Mouse (Mus musculus) 416B (cell line): ENCODE results near the gene Ywhaq.

ENCODE experiments used
- DNase-seq: peaks from one replicate; pipeline ENCODE4 v3.0.0; 2011; ENCODE audit warnings: low read depth

The Ywhaq gene

DNA sequence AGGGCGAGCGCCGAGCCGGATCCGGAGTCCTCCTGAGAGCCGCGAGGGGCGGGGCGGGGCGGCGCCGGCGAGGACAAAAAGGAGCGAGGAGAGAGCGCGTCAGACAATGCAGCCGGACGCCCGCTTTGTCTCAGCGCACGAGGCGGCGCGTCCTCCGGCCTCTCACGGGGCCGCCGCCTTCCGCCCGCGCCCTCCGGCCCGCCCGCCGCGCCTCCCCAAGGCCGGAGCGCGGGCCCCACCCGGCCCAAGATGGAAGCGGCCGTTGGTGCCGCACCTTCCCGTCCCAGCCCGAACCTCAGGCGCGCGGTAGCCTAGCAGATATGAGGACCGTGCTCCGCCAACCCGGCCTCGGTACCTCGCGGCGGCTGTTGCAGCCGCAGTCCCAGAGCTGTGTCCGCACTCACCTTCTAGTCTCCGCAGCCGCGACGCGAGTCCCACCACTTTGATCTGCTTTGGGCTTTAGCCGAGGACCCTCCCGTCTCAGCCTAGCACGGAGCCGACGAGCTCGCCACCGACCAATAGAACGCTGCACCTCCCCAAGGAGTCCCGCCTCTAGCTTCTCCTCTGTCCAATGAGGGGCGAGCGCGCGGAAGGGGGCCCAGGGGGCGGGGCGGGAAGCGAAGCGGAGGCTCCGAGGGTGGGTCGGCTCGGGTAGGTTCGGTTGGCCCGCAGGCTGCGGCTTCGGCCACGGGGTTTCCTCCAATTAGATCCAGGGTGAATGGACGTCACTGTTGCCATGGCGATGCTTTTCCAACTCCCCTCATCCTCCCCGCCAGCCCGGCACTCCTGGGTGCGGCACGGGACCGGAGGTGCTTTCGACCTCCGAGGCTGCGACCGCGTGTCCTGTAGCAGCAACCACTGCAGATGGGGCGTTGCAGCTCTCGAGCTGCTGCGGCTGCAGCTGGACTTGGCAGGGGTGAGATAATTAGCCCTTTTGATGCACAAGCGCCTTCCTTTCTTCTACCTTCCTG, at the start of gene Ywhaq:
TSS of gene Ywhaq (minus strand) at position 538 of the 971 bp plus-strand sequence.
- DNase-seq: peak; percentile 96

DNA sequence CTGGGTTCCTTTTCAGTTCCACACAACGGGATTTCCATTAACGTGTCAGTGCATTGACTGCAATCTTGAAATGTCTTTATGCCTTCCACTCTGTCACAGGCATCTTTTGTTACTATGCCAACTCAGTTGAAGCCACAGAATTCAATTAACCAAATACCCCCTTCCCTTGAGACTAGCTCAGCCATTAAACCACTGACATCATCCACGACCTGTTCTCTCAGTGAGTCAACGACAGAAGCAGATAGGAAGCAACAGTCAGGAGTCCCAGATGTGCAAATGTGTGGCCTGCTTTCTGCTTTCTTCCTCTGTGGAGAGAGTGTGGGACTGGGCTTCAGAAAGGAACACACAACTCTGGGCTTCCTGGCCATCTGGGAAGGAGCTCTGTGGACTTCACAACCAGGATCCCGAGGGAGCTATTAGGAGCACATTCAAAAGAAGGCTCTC, 46.0 kb upstream of the Ywhaq start:
- DNase-seq: peak; percentile 9

DNA sequence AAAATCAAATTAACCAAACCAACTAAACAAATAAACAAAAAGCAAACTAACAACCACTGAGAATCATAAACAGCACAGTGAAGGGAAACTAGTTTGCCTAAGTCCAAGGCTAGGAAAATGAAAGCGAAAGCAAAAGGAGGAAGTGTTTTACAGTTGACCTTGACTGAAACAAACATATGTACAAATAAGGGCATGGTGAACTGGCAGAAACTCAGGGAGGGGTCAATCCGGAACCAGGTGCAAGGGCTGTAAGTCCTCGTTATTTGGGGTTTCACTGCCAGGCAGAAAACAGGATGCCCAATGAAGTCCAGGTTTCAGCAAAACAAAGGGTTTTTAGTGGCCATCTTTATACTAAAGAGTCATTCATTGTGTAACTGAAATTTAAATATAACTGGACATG, 45.2 kb upstream of the Ywhaq start:
- peak; percentile 80 for DNase-seq

DNA sequence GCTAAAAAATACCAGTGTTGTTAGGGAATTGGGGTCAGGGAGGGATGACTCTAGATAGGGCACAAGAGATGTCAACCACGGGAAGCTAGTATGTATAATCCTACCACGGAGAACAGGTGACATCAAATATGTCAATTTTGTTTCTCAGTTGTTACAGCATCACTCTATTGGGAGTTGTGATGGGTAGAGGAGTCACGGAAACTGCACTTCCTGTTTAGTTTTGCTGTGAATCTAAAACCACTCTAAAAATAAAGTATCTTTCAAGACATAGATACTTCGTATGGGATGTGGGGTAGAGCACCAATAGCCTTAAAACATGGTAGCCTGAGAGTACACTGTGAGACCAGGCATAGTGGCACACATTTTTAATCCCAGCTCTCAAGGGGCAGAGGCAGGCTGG, 42.2 kb upstream of the Ywhaq start:
- no peak for DNase-seq

DNA sequence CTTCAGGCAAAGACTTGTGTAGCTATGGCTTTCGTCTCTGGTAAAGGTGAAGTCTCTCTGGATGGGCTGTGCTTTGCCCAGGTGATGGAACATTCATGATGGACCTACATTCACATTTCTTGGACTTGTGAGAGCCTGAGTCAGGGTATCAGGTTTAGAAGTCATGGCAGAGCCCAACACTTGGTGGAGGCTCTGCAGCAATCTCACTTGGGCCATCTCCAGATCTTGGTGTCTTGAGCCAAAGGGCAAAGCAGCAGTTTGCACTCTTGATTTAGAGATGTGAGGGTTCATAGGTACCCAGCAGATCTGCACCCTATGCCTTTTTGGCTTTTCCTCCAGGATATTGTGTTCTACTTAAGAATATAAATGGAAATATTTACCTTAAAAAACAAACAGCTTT, 38.6 kb upstream of the Ywhaq start:
- no peak for DNase-seq

DNA sequence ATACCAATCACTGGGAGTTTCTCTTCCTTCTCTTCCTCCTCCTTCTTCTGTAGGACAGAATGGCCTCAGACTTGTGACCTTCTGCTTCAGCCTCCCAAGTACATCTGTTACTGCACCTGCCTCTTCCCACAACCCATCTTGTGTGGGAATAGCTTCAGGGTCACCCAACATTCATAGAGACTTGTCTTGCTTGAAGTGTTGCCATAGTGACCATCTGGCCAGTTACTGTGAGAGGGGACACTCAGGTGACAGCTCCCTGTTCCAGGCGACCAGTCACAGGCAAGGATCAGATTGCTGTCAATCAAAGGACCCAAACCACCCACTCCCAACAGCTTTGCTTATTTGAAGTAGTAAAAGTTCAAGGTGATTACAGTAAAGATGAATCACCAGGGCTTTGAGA, 34.3 kb upstream of the Ywhaq start:
- DNase-seq: no peak

DNA sequence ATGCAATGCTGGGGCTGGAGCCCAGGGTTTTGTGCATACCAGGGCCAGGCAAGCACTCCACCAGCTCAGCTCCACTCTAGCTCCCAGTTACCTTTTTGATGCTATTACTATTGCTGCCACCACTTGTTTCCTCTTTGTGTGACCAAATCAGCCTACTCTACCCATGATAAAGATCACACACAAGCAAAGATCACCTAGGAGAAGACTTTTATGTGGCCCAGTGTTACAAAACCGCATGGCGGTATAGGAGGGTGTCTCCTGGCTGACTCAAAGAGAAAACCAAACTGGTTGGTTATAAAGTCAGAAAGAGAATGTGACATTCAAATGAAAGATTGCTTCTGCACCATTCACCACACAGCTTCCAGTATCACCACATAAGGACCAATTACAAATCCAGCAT, 33.9 kb upstream of the Ywhaq start:
- DNase-seq: no peak

DNA sequence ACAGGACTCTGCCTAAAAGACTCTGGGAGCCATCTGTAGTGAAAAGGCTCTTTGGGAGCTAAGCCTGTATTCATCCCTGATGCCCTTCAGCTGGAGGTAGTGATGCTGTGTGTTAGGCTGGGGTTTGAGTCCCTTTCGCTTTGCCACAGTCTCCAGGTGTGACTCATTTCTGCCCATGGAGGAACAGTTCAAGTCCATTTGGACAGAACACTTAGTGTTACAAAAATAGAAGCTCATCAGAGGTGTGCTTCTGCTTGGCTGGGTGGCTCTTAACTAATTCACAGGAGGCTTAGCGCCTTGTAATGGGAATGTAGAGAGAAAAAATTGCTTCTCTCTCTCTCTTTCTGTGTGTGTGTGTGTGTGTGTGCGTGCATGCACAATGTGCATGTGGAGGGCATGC, 26.3 kb upstream of the Ywhaq start:
- no peak for DNase-seq

DNA sequence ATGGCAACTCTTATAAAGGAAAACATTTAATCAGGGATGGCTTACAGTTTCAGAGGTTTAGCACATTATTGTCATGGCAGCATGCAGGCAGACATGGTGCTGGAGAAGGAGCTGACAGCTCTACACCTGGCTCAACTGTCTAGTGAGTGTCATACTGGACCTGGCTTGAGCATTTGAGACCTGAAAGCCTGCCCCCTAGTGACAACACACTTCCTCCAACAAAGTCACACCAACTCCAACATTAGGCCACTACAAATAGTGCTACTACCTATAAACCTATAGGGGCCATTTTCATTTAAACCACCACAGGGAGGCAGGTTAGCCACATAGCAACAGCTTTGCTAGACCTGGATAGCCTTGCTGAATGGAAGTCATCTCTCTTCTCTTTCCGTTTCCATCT, 24.4 kb upstream of the Ywhaq start:
- DNase-seq: peak; percentile 26

DNA sequence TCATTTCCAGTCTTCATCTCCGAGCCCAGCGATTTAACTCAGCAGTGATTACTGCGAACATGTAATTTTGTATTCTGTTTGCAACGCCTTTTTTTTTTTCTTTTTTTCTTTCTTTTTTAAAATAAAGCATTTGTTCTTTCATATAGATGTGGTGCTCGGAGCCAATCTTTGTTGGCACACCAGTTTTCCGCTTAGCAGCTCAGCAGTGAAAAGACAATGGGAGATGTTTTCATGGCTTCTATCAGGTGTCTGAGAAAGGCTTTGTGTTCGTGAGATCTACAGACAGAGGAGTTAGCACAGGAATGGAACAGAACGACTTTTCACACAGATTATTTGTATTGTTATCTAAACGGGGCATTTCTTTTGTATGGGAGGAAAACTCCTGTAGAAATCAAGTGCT, 22.0 kb upstream of the Ywhaq start:
- no peak for DNase-seq

DNA sequence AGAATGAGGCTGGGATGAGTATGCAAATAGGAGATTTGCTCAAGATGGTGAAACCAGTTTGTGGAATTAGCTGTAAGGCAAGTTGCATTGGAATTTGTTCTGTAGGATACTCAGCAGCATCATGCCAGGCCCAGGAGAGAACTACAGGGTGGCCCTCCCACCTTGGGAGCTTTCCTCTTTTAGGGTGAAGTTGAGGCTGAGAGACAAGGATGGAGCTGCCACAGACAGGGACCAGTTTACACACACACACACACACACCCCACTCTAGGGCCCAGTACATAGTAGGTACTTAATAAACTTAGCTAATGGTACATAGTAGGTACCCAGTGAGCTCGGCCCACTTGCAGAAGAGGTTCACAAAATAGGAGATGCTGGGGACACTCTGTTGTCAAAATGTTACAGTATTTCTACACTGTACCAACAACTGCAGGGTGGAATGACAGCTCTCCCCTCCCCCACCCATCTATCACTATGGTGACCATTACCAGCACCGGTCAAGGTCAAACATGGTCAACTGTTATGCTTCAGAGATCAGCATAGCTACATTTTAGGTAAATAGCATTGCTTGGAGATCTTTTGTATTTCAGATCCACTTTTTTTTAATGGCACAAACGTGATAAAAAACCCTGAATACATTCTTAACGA, 21.4 kb upstream of the Ywhaq start:
- no peak for DNase-seq

DNA sequence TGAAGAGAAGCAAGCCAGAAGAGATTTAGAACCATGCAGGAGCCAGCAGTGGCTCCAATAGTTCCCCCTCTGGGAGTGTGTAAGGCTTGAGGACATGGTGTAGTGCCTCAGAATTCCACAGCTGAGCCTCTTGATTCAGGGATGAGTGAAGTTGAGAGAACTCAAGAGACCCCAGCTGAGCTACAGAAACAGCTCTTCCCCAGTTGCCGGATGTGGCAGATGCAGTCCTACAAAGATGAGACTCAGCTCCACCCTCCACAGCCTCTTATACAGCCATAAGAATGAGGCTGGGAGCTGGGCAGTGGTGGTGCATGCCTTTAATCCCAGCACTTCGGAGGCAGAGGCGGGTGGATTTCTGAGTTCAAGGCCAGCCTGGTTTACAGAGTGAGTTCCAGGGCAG, 20.9 kb upstream of the Ywhaq start:
- DNase-seq: no peak

DNA sequence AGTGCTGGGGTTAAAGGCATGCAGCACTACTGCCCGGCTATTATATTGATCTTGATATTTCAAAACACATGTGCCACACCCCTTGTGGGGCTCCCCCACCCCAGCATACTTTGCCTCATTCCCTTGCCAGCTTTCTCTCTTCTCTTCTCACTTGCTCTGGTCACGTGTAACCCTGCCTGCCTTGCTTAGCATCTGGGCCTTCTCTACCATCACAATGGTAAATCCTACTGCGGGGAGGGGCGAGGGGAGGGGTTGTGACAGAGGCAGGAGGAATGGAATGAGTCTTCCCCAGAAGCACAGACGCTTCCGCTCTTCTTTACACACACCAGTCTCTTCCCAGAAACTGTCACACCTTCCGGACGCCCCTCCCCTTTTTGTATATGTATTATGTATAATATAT, 14.5 kb upstream of the Ywhaq start:
- no peak for DNase-seq

DNA sequence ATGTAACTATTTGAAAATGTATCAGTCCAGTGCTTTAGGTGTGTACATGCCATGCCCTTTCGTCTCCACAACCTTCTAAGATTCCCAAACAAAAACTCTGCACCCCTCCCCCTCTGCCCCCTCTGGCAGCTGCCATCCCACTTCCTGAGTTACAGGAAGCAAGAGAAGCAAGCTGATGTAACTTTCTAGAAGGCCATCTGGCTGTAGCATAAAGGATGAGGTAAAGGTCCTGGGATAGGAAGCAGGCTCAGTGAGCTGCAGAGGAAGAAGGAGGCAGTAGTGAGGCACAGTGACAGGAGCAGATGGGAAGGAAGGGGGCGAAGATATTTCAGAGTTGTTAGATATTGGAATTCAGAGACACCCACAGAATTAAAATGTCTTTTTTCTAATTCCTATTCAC, 13.6 kb upstream of the Ywhaq start:
- DNase-seq: peak; percentile 40

DNA sequence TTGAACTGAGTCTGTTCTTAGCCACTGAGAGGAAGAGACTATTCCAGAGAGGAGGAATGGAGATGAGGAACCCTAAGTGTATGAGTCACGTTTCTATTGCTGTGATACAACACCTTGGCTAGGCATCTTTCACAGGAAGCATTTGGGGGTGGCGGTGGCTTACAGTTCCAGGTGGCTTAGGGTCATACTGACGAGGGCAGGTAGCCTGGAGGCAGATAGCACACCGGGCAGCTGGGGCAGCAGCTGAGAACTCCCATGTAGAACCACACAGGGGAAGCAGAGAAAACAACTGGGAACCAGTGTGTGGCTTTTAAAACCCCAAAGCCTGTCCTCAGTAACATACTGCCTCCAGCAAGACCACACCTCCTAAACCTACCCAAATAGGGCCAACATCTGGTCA, 12.7 kb upstream of the Ywhaq start:
- DNase-seq: no peak

DNA sequence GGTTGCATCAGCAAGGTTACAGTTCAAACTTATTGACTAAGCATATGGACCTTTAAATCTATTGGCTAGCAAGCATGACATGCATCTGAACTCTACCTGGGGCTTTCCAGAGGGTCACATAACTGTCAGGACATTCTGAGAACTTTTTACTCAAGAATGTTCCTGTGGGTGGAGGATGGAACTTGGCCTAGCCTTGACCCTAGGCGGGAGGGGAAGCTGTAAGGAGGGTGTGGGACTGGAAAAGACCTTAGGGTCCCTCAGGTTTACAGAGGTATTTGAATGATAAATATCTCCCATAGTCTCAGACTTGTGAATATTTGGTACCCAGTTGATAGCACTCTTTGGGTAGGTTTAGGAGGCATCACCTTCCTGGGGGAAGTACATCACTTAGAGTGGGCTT, 11.6 kb upstream of the Ywhaq start:
- no peak for DNase-seq

DNA sequence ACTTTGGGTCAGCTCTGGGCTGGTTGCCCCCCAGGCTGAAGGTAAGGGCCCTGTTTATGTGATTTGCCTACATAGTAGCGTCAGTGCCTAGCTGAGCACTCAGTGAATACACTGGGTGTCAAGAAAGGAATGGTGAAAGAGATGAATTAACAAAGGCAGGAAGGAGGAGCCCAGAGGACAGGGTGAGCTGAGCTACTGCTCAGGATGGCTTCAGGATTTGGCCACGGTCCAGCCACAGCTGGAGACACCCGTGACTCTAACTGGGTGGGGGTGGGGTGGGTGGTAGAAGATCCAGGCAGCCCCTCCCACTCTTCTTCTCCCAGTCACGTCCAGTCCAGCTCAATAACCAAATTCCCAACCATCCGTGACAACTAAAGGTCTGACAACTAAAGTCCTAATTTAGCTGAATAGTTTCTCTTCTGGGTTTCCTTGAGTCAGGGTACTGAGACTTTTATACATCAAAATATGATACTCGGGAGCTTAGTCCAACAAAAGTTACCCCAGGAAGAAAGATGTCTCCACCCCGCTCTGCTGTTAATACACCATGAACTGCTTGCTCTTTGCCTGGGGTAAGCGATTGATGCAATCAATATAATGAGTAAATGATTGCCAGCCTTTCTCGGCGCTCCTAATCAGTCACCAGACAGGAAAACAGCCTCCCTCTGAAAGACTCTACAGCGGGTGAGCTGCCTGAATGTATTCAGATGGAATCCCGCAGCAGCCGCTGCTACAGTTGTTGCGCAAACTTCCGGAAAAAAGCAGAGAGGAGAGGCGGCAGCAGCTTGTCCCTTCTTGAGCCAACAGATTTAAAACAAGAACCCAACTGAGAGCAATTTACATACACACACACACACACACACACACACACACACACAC, 8.9 kb upstream of the Ywhaq start:
- DNase-seq: peak; percentile 61

DNA sequence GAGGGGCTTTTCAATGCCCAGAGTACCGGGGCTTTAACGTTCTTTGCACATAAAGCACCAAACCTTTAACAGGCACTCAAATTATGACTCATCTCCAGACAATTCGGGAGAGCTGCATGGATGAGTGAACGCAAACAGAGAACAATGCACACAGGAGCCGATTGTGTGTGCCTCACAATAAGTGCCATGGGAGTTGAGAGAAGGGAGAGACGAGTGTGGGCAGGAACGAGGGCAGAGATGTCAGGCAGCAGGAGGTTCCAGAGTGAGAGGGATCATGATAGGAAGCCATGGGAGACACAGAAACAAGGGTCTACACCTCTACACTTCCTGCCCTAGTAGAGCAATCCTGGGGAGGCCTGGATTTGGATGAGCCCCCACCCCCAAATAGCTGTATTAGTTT, 7.2 kb upstream of the Ywhaq start:
- no peak for DNase-seq

DNA sequence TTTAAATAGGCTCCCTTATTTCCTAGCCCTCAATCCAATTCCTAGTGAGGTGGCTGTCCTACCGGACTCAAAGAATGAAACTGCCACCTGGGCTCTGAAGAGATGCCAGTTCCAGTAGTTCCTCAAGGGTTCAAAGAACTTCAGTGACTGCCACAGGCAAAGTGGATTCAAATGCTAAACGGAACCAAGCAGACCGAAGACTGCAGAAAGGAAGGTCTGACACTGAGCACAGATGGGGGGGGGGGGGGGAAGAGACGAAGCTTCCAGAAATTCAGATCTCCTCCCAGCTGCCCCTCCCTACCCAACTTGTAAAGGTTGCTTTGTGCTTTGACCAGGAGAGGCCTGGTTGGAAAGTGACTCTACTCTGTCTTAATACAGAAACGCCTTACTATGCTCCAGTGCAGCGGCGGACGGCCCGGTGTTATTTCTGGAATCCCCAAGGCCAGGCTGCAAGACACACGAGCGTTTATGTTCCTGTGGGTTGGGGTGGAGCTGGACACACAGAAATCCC, 1.2 kb upstream of the Ywhaq start:
- no peak for DNase-seq

DNA sequence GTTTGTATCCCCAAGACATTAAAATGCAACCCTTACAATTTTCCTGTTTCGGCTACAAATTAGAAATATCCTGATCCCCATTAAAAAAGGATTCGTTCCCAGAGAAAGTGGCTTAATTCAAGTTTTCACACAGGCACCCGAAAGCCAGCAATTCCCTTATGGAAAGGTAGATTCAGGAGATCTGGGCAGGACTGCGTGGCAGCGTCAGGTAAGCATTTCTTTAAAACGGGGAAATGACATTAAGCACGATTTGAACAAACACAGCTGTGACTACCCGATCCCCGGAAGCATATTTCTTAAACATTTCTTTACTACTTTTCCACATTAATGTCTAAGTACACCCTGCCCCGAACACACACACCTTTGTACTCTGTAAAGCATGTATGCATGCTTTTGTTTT, 646 bp upstream of the Ywhaq start:
- DNase-seq: no peak

DNA sequence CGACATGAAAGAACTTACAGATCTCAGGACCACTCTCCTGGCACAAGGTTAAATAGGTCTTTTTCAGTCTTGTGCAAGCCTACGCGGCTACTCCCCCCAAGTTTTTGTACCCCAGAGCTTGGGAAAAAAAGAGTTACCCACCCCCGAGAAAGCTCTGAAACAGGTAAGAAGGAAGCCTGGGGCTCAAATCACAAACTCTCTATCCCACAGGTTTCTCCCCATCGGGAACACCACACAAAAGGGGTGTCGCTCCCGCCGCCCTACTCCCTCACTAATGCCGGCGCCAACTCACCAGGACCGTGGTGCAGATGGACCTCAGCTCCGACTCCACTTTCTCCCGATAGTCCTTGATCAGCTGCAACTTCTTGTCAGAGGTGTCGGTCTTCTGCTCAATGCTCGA, 931 bp downstream of the Ywhaq start:
- DNase-seq: no peak

DNA sequence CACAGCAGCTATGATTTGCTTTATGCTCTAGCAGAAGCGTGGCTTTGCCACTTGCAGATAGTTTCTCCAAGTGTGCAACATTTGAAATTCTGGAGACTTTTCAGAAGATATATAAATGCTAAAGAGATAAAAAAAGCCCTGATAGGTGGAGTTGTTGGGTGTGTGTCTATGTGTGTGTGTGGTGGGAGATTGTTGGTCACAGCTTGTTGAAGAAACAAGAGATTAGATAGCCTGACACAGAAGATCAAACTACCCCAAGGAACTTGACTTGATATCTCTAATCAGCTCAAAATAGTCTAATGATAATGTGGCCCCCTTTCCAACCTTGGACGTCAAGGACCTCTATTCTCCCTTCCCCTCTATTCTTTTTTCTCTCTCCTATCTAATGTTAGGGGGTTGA, 6.8 kb downstream of the Ywhaq start:
- no peak for DNase-seq
